Mouse (Mus musculus): ENCODE results near the gene Rnf213.

DNA sequence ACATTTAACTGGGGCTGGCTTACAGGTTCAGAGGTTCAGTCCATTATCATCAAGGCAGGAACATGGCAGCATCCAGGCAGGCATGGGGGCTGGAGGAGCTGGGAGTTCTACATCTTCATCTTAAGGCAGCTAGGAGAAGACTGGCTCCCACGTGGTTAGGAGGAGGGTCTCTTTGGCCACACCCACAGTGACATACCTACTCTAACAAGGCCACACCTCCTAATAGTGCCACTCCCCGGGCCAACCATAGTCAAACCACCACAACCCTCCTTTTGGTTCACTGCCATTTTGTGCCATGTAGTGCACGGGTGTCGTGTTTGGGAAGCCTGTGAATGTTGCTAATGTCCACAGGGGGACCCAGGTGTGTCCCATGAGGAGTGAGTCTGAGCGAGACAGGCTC lies 15.1 kb downstream of the Rnf213 start:
- TF ChIP-seq CTCF (IDR thresholded peaks at IDR 0.05; ENCODE audit: borderline replicate concordance, extremely low read depth, insufficient read depth, insufficient read length) (no peak), POLR2A (IDR thresholded peaks at IDR 0.05; ENCODE audit: borderline replicate concordance, extremely low read depth, insufficient read depth, insufficient read length, poor library complexity, severe bottlenecking) (no peak)
